Mouse (Mus musculus): ENCODE data around the gene Bbs12.

DNA sequence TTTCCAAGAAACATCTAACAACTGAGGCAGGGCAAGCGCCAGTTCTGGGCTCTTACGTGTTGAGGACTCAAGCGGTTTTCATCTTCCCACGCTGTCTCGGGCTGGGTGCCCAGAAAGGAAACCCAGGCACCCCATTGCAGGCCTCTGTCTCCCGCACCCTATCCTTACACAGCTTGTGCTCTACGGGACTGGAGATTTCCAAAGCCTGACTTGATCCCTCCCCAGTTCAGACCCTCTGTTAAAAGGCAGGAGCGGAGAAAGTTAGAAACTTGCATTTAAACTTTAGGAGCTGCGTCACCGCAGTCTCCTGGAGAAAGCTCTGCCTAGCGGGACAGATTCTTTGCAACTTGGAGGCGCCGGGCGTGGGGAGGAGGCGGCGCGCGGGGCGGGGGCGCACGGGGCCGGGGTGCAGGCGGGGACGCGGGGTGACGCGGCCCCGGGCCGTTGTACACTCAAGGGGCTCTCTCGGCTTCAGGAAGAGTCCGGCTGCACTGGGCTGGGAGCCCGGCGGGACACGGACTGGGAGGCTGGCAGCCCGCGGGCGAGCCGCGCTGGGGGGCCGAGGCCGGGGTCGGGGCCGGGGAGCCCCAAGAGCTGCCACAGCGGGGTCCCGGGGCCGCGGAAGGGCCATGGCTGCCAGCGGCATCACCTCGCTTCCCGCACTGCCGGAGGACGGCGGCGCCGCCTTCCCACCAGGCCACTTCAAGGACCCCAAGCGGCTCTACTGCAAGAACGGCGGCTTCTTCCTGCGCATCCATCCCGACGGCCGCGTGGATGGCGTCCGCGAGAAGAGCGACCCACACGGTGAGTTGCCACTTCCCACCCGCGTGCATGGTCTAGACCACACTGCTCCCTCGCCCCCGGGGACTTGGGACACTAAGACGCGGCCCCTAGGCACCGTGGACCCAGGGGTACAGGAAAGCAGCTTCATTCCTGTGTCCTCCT, 36.1 kb downstream of the Bbs12 start, which contains the start of gene Fgf2:
- TF ChIP-seq CTCF (IDR thresholded peaks at IDR 0.05; ENCODE audit: control insufficient read depth, insufficient read depth, low read length) (no peak), POLR2A (IDR thresholded peaks at IDR 0.05; ENCODE audit: borderline replicate concordance, control insufficient read depth, low read depth, low read length) (no peak)

Data from bone marrow, adult 2 months (tissue).